Mouse (Mus musculus): ENCODE data around the gene Erv3. TPM values are rescaled to one million over a fixed set of nuclear protein-coding genes. Genes with fewer than 3 reads are reported as not detected.

Gene Erv3
- polyA plus RNA-seq, 1 experiment from 2014 or later, result not detected

GRCm38 (mm10) chr2:131813437-131813836, 46.1 kb downstream of the Erv3 start:
- Histone ChIP-seq H3K27ac (ENCODE audit: low read depth) (no peak overlapping the region), H3K27me3 (ENCODE audit: insufficient read depth, low read length) (peaks cover 7% of the 10 kb centered on the region), H3K4me1 (ENCODE audit: insufficient read depth) (no peaks in the 10 kb centered on the region), H3K9ac (replicated peaks) (no peak overlapping the region), H3K9me3 (ENCODE audit: low read length) (no peaks in the 10 kb centered on the region), H3K4me3 (ENCODE audit: low read depth, low read length) (no peak overlapping the region), H3K4me2 (ENCODE audit: low read depth, low read length) (no peak overlapping the region), H3K36me3 (replicated peaks; ENCODE audit: insufficient read depth, low read length) (no peaks in the 10 kb centered on the region)
- 50% methylated on average over 1 of the region's 1 CpGs for WGBS (ENCODE audit: insufficient replicate concordance)
- ATAC-seq (no peak), DNase-seq (no peak)
- TF ChIP-seq CTCF (IDR thresholded peaks at IDR 0.05; ENCODE audit: low read depth), result no peak
- TF ChIP-seq EP300 (IDR thresholded peaks at IDR 0.05; ENCODE audit: low read depth), result no peak

GRCm38 (mm10) chr2:131812480-131813137, 46.9 kb downstream of the Erv3 start:
- 17% methylated on average over 23 of the region's 23 CpGs for WGBS (ENCODE audit: insufficient replicate concordance)
- Histone ChIP-seq H3K4me1 (ENCODE audit: insufficient read depth) (no peaks in the 10 kb centered on the region), H3K4me3 (ENCODE audit: low read depth, low read length) (no peak overlapping the region), H3K4me2 (ENCODE audit: low read depth, low read length) (no peak overlapping the region), H3K9ac (replicated peaks) (no peak overlapping the region), H3K27me3 (ENCODE audit: insufficient read depth, low read length) (peaks cover 7% of the 10 kb centered on the region), H3K36me3 (replicated peaks; ENCODE audit: insufficient read depth, low read length) (no peaks in the 10 kb centered on the region), H3K9me3 (ENCODE audit: low read length) (no peaks in the 10 kb centered on the region), H3K27ac (ENCODE audit: low read depth) (no peak overlapping the region)
- TF ChIP-seq CTCF (IDR thresholded peaks at IDR 0.05; ENCODE audit: low read depth), result peak; percentile 84
- TF ChIP-seq EP300 (IDR thresholded peaks at IDR 0.05; ENCODE audit: low read depth), result no peak
- peak; percentile 35; the same call in 1 of the 2 replicates for ATAC-seq
- DNase-seq, result peak; percentile 82

GRCm38 (mm10) chr2:131811607-131812006, 47.9 kb downstream of the Erv3 start:
- no peak for DNase-seq
- 46% methylated on average over 2 of the region's 2 CpGs for WGBS (ENCODE audit: insufficient replicate concordance)
- no peak overlapping the region for H3K4me2 ChIP-seq (ENCODE audit: low read depth, low read length)
- H3K27ac ChIP-seq (ENCODE audit: low read depth), result no peak overlapping the region
- no peak for ATAC-seq
- H3K9me3 ChIP-seq (ENCODE audit: low read length), result no peaks in the 10 kb centered on the region
- TF ChIP-seq EP300 (IDR thresholded peaks at IDR 0.05; ENCODE audit: low read depth), result no peak
- no peak for TF ChIP-seq CTCF (IDR thresholded peaks at IDR 0.05; ENCODE audit: low read depth)
- no peaks in the 10 kb centered on the region for H3K36me3 ChIP-seq (replicated peaks; ENCODE audit: insufficient read depth, low read length)
- H3K27me3 ChIP-seq (ENCODE audit: insufficient read depth, low read length), result peaks cover 7% of the 10 kb centered on the region
- no peaks in the 10 kb centered on the region for H3K4me1 ChIP-seq (ENCODE audit: insufficient read depth)
- H3K4me3 ChIP-seq (ENCODE audit: low read depth, low read length), result no peak overlapping the region
- no peak overlapping the region for H3K9ac ChIP-seq (replicated peaks)

DNA sequence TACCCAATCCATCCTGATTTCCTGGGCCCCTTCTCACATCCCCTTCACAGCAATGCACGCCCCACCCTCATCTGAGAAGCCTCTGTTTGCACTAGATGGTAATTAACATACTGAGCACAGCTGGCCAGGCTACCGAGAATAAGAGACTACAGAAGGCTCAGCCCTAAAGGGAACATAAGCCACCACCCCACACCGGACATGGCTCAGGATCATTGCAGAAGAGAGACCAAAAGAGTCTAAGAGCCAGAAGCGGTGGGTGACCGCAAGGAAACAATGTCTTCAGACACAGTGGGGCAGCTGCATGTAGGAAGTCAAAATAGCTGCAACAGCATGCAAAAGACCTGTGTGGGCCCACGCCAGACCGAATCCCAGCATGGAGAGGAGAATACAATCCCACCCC, 50.7 kb downstream of the Erv3 start:
- no peak overlapping the region for H3K4me2 ChIP-seq (ENCODE audit: low read depth, low read length)
- WGBS (ENCODE audit: insufficient replicate concordance), result 26% methylated on average over 7 of the region's 7 CpGs

GRCm38 (mm10) chr2:131807660-131808059, 51.9 kb downstream of the Erv3 start:
- DNase-seq (no peak), ATAC-seq (no peak)
- peak; percentile 41 for TF ChIP-seq CTCF (IDR thresholded peaks at IDR 0.05; ENCODE audit: low read depth)
- no peak for TF ChIP-seq EP300 (IDR thresholded peaks at IDR 0.05; ENCODE audit: low read depth)
- Histone ChIP-seq H3K27me3 (ENCODE audit: insufficient read depth, low read length) (no peaks in the 10 kb centered on the region), H3K36me3 (replicated peaks; ENCODE audit: insufficient read depth, low read length) (no peaks in the 10 kb centered on the region), H3K9me3 (ENCODE audit: low read length) (no peaks in the 10 kb centered on the region), H3K9ac (replicated peaks) (no peak overlapping the region), H3K4me3 (ENCODE audit: low read depth, low read length) (no peak overlapping the region), H3K4me2 (ENCODE audit: low read depth, low read length) (no peak overlapping the region), H3K4me1 (ENCODE audit: insufficient read depth) (no peaks in the 10 kb centered on the region), H3K27ac (ENCODE audit: low read depth) (no peak overlapping the region)
- 76% methylated on average over 11 of the region's 11 CpGs for WGBS (ENCODE audit: insufficient replicate concordance)

More for the DNA sequence above, 50.7 kb downstream of the Erv3 start:
- TF ChIP-seq EP300 (IDR thresholded peaks at IDR 0.05; ENCODE audit: low read depth), result no peak
- no peak for TF ChIP-seq CTCF (IDR thresholded peaks at IDR 0.05; ENCODE audit: low read depth)
- DNase-seq (no peak), ATAC-seq (no peak)
- Histone ChIP-seq H3K27me3 (ENCODE audit: insufficient read depth, low read length) (peaks cover 5% of the 10 kb centered on the region), H3K36me3 (replicated peaks; ENCODE audit: insufficient read depth, low read length) (no peaks in the 10 kb centered on the region), H3K9me3 (ENCODE audit: low read length) (no peaks in the 10 kb centered on the region), H3K9ac (replicated peaks) (no peak overlapping the region), H3K4me3 (ENCODE audit: low read depth, low read length) (no peak overlapping the region), H3K27ac (ENCODE audit: low read depth) (no peak overlapping the region), H3K4me1 (ENCODE audit: insufficient read depth) (no peaks in the 10 kb centered on the region)

DNA sequence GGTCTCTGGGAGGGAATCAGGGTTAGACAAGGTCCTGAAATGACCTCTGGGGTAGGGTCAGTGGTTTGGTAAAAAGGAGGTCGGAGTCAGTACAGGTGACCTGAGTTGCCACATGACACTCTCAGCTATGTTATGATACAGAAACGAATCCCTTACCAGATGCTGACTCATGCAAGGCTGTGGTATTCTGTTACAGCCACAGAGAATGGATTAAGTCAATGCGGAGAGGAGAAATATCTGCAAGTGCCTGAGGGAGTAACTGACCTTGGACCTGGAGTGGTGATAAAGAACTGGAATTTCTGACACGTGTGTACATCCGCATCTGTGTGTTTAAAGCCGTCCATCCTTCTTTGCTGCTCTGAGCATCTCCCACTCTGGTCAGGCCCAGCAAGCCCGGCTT, 52.7 kb downstream of the Erv3 start:
- Histone ChIP-seq H3K27me3 (ENCODE audit: insufficient read depth, low read length) (no peaks in the 10 kb centered on the region), H3K4me2 (ENCODE audit: low read depth, low read length) (no peak overlapping the region), H3K36me3 (replicated peaks; ENCODE audit: insufficient read depth, low read length) (no peaks in the 10 kb centered on the region), H3K9me3 (ENCODE audit: low read length) (no peaks in the 10 kb centered on the region), H3K4me3 (ENCODE audit: low read depth, low read length) (no peak overlapping the region), H3K9ac (replicated peaks) (no peak overlapping the region), H3K4me1 (ENCODE audit: insufficient read depth) (no peaks in the 10 kb centered on the region), H3K27ac (ENCODE audit: low read depth) (no peak overlapping the region)
- ATAC-seq (no peak), DNase-seq (no peak)
- TF ChIP-seq CTCF (IDR thresholded peaks at IDR 0.05; ENCODE audit: low read depth) (no peak), EP300 (IDR thresholded peaks at IDR 0.05; ENCODE audit: low read depth) (no peak)
- WGBS (ENCODE audit: insufficient replicate concordance), result 56% methylated on average over 7 of the region's 7 CpGs
